Mouse (Mus musculus): ENCODE data around the gene Sh2b2.
"Not testable (repeated sequence)": the region's sequence is repeated elsewhere in the genome, so short reads cannot be mapped to it uniquely, and the experiment has no call there.

The Sh2b2 gene

DNA sequence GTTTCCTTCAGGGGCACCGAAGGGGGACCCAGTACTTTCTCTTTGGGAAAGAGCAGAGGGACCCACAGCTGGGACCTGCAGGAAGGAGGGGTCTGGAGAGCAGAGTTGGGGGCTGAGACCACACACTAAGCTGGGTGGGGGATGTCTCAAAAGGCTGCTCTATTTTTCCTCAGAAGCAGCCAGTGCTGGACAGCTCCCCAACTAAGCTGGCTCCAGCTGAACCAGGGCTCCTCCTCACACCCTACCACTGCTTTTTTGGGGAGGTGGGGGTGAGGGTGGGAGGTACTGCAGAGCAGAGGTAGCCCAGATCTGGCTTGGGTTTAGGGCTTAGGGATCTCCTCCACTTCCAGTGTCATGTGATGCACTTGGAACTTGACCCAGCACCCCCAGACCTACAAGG, 6.0 kb downstream of the Sh2b2 start:
- no peak for DNase-seq (ENCODE audit: low read depth, low spot score)

- no peak for DNase-seq (ENCODE audit: low read depth, low spot score)
These were observed 8.7 kb downstream of the Sh2b2 start for GRCm38 (mm10) chr5:136237607-136238006.

GRCm38 (mm10) chr5:136236611-136237010, 9.7 kb downstream of the Sh2b2 start:
- DNase-seq (ENCODE audit: low read depth, low spot score) = no peak

DNA sequence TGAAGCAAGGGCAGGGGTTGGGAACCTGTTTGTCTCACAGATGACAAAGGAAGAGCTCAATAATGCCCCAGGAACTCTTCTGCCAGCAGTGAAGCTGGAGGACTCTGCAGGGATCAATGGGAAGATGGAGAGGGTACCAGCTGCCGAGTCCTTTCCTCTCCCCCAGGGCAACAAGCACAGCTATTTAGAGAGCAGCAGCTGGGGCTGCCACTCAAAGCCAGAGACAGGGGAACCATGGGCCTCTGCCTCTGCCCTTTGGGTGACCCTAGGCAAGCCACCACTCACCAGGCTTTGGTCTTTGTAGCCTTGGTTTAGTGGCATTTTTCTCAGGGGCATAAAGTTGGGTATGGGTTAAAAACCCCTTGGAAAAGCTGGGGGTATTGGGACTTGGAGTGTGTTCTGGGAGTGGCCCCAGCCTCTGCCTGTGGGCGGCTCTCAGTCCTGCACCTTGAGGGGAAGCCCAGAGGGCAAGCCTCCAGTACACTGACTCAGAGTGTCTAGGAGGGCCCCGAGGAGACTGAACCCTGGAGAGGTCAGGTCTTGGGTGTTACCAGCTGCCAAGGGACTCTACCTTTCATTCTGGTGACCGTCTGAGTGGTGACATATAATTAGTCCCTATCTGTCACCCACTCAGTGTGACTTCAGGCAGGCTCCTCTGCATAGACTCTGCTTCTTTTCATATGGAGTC, 15.9 kb downstream of the Sh2b2 start:
- DNase-seq (ENCODE audit: low read depth, low spot score) = peak; percentile 65

DNA sequence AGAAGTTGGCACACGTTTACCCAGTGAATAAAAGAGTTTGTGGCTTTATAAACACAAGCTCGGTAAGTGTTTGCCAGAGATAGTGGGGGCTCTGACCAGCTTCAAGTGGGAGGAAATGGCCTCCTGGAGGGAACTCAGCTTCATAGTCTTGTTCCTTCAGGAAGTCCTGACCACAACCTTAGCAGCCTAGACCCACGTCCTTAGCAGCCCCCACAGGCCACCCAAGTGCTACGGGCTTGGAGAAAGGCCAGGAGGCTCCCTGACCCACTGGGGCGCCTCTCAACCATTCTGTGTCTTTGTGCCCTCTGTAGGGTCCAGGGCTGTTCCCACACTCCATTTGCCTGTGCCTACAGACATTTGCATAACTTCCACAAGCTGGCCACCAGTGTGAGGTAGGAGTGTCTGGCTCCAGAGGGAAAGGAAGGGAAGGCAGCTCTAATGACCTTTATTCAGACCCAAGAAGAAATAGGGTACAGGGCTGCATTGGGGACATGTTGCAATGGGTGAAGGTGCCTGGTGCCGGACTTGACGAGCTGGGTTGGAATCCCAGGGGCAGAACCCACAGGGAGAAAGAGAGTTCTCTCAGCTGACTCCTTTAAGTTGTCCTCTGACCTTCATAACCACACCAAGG, 20.0 kb downstream of the Sh2b2 start:
- DNase-seq (ENCODE audit: low read depth, low spot score) = no peak

GRCm38 (mm10) chr5:136218585-136218984, 27.8 kb downstream of the Sh2b2 start:
- no peak for DNase-seq (ENCODE audit: low read depth, low spot score)

- DNase-seq (ENCODE audit: low read depth, low spot score) = no peak
These were observed 28.4 kb downstream of the Sh2b2 start for GRCm38 (mm10) chr5:136217932-136218381.

DNA sequence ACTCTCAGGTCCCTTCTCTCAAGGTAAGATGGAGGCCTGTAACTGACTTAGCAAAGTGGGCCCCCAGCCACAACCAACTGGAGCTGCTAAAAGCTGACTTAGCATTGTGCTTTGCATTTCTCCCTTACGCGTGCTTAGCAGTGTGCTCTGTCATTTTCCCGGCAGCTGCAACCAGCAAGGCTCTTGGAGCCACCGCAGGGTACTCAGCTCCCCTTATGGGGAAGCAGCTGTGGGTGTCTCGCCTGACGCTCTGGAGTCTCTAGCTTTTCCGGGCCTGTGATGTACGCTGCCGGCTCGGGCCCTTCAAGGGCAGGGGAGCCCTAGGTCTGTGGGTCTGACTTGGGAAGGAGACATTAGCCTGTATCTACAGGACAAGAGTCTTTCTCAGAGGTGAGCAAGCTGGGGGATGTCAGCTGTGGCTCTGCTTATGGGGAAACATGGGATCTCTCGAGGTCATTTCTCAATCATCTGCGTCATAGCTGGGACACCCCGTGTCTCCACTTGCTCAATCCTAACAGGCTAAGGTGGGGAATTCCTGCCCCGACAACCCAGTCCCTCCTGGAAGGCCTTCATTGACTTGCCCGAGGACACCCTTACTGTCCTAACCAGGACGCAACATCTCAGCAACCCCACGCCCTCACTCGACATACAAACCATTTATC, 29.2 kb downstream of the Sh2b2 start:
- no peak for DNase-seq (ENCODE audit: low read depth, low spot score)

DNA sequence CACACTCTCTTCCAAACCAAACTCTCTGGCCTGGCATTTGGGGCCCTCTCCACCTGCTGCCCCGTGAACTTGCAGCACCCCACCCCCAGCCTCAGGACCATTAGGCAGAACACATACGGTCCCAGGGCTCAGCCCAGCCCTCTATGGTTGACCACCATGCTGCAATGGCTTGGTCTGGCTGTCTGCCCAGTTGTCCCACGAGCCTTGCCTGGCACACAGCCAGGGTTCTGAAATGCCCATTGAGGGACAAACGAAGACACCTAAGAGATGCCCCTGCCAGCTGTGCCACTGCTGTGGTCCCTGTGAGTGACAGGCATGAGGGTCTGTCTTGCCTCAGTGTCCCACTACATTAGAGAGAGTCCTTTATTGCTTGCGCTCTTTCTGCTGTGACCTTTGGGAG, 30.4 kb downstream of the Sh2b2 start:
- no peak for DNase-seq (ENCODE audit: low read depth, low spot score)

- DNase-seq (ENCODE audit: low read depth, low spot score) = no peak
These were observed 31.1 kb downstream of the Sh2b2 start for GRCm38 (mm10) chr5:136215211-136215610.

- no peak for DNase-seq (ENCODE audit: low read depth, low spot score)
These were observed 32.6 kb downstream of the Sh2b2 start for GRCm38 (mm10) chr5:136213716-136214115.

- DNase-seq (ENCODE audit: low read depth, low spot score) = no peak
These were observed 33.6 kb downstream of the Sh2b2 start for GRCm38 (mm10) chr5:136212716-136213115.

DNA sequence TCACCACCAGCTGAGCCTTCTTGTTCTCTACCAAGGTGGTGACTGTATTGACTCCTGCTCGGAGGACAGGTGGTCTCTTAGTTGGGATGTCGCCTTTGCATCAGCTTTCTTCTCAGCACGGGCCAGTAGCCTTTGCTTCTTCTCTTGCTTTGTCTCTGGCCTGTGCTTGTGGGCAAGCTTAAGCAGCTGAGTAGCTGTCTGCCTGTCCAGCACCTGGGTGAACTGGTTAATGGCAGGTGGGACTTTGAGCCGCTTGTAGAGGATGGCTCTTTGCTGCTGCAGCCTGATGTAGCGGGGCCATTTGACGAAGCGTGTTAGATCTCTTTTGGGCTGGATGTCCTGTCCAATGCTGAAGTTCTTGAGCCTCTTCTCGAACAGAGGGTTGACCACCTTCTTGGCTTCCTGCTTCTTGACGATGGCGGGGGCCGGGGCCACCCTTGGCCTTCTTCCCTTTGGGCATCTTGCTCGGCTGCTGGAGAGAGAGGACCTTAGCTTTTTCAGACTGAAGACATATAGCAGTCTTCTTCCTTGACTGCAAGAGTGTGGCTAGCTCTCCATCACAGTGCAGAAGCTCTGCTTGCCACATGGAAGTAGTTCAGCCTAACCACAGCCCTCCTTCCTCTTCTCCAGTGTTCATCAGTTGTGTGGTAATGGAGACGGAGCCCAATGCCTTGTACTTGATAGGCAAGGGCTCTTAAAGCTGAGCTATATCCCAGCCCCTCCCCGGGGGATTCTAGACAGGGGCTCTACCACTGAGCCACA, 34.8 kb downstream of the Sh2b2 start:
- not testable (repeated sequence) for DNase-seq (ENCODE audit: low read depth, low spot score)

- DNase-seq (ENCODE audit: low read depth, low spot score) = no peak
These were observed 35.8 kb downstream of the Sh2b2 start for GRCm38 (mm10) chr5:136210549-136210948.

DNA sequence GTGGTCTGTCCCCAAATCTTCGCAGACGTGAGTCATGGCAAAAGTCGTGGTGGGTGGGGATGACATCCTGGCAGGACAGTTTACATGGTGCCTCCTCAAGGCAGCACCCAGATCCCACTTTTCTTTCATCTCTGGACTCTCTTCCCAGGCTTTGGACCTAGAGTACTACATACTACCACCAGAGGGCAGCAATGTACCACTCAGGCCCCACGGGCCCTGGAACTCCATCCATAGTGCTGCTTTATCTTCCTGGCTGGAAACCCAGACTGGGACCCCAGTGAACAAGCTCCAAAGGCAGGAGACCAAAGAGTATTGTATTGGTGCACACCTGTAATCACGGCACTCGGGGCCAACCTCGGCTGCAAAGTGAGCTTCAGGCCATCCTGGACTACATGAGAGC, 44.5 kb downstream of the Sh2b2 start:
- peak; percentile 87 for DNase-seq (ENCODE audit: low read depth, low spot score)

- DNase-seq (ENCODE audit: low read depth, low spot score) = no peak
These were observed 46.8 kb downstream of the Sh2b2 start for GRCm38 (mm10) chr5:136199526-136199925.

GRCm38 (mm10) chr5:136198474-136199391, 47.6 kb downstream of the Sh2b2 start, which contains the start of gene Prkrip1:
Prkrip1 (minus strand) TSS chr5:136198963.
- DNase-seq (ENCODE audit: low read depth, low spot score) = peak; percentile 99

GRCm38 (mm10) chr5:136191870-136192269, 54.5 kb downstream of the Sh2b2 start:
- DNase-seq (ENCODE audit: low read depth, low spot score) = no peak

DNA sequence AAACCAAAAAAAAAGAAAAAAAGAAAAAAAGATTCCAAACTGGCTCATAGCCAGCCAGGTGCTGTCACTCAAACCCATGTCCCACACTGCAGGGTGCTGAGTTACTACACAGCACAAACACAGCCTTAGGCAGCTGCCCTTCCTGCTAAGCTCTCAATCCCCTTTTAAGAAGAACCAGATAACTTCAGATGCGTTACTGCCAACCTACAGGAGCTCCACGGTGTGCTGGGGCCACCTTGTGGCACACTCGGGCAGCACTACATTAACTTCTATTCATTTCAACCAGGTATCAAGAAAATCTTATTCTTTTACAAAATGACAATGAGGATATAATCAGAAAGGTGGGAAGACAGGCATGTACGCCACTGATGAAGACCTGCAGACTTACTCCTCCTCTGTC, 59.6 kb downstream of the Sh2b2 start:
- peak; percentile 41 for DNase-seq (ENCODE audit: low read depth, low spot score)

DNA sequence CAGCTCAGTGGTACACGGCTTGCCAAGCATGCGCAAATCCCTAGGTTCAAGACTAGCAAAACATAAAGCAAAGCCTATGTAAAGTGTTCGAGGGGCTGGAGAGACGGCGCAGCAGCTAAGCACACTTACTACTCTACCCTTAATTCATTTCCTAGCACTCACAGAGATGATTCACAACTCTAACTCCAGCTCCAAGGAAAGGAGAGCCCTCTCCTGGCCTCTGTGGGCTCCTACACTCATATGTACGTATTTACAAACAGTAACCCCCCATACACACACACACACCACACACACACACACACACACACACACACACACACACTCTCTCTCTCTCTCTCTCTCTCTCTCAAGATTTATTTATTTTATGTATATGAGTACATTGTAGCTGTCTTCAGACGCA, 62.6 kb downstream of the Sh2b2 start:
- DNase-seq (ENCODE audit: low read depth, low spot score) = no peak

DNA sequence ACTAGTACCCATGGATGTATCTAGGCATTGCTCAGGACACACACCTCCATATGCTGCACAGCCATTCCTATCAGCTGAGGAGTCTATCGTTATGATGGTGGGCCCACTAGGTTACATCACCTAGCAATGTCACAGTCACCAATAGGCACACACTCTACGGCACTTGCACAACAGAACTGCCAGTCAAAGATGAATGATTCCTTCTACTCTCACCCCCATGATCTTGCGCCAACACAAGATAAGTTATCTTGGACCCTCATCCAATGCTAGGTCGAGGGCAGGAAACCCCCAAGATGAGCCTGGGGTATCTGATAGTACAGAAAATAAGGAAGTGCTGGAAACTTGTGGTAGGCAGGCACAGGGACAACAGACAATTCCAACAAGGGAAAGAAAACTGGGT, 63.5 kb downstream of the Sh2b2 start:
- DNase-seq (ENCODE audit: low read depth, low spot score) = no peak

Data from mesoderm, embryonic 11.5 days (tissue).